Mouse (Mus musculus): Measurements from ENCODE around the gene Fpgs. TPM values are rescaled to one million over a fixed set of nuclear protein-coding genes. Genes with fewer than 3 reads are reported as not detected.

Gene Fpgs
- 20.7 TPM for polyA plus RNA-seq (2012; fragmentation: generic; extraction: Trizol)

- Histone ChIP-seq H3K27me3 (ENCODE audit: control insufficient read depth, insufficient read depth, insufficient read length) (no peaks in the 10 kb centered on the region), H3K36me3 (ENCODE audit: control insufficient read depth, insufficient read depth) (peaks cover 35% of the 10 kb centered on the region), H3K4me2 (ENCODE audit: low read depth) (no peak within 1 kb of the TSS), H3K79me2 (ENCODE audit: control insufficient read depth, insufficient read depth) (peaks cover 15% of the 10 kb centered on the region), H3ac (ENCODE audit: control insufficient read depth, insufficient read length) (no peak within 1 kb of the TSS), H3K4me3 (no peak within 1 kb of the TSS)
- no peak for TF ChIP-seq E2F4 (IDR thresholded peaks at IDR 0.05; ENCODE audit: insufficient read depth)
- no peak for TF ChIP-seq MYOD1 (IDR thresholded peaks at IDR 0.05; ENCODE audit: control insufficient read depth in 1 of 3, insufficient read length in 2 of 3, low read depth in 2 of 3)
- TF ChIP-seq USF1 (IDR thresholded peaks at IDR 0.05; ENCODE audit: low read depth), result no peak
- TF ChIP-seq MAX (IDR thresholded peaks at IDR 0.05; ENCODE audit: low read depth), result no peak
- no peak for TF ChIP-seq REST (IDR thresholded peaks at IDR 0.05; ENCODE audit: insufficient read depth, insufficient read length)
- TF ChIP-seq SRF (IDR thresholded peaks at IDR 0.05; ENCODE audit: control insufficient read depth, insufficient read length, low read depth), result no peak
- TF ChIP-seq CEBPB (IDR thresholded peaks at IDR 0.05; ENCODE audit: insufficient read depth, poor library complexity, severe bottlenecking), result no peak
- TF ChIP-seq POLR2AphosphoS2 (IDR thresholded peaks at IDR 0.05; ENCODE audit: insufficient read length, low read depth), result no peak
- no peak for TF ChIP-seq TCF3 (IDR thresholded peaks at IDR 0.05; ENCODE audit: insufficient read length, low read depth)
- TF ChIP-seq MYOG (IDR thresholded peaks at IDR 0.05; ENCODE audit: control insufficient read depth in 1 of 3, insufficient read depth in 1 of 3, insufficient read length in 2 of 3, low read depth in 2 of 3), result no peak
- TF ChIP-seq TCF12 (IDR thresholded peaks at IDR 0.05; ENCODE audit: insufficient read depth, poor library complexity, severe bottlenecking), result no peak
- TF ChIP-seq POLR2A (IDR thresholded peaks at IDR 0.05; ENCODE audit: insufficient read length, low read depth), result no peak
These were observed at the start of gene Fpgs for GRCm38 (mm10) chr2:32704021-32704421. Gene Fpgs (minus strand): TSS chr2:32704145.

DNA sequence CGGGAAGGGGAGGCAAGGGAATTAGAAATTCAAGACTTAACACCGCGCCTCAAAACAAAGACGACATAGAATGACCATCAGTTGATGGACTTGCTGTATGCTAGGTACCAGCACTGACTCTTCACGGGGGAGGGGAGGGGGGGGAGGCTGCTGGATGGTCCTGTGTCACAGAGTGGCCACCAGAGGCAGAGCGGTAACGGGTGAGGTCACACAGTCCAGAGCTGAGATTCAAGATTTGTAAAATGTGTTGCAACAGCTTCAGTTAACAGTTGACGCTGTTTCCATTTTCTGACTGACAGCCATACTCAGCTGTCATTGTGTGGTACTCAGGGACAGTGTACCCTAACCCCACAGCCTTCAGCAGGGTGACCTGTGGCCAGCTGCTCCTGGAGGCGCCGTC is 48.2 kb upstream of the Fpgs start:
- no peak overlapping the region for H3ac ChIP-seq (ENCODE audit: control insufficient read depth, insufficient read length)
- no peaks in the 10 kb centered on the region for H3K27me3 ChIP-seq (ENCODE audit: control insufficient read depth, insufficient read depth, insufficient read length)
- no peak overlapping the region for H3K4me3 ChIP-seq
- H3K79me2 ChIP-seq (ENCODE audit: control insufficient read depth, insufficient read depth), result no peaks in the 10 kb centered on the region
- no peak for TF ChIP-seq MAX (IDR thresholded peaks at IDR 0.05; ENCODE audit: low read depth)
- no peak for TF ChIP-seq MYOD1 (IDR thresholded peaks at IDR 0.05; ENCODE audit: control insufficient read depth in 1 of 3, insufficient read length in 2 of 3, low read depth in 2 of 3)
- TF ChIP-seq REST (IDR thresholded peaks at IDR 0.05; ENCODE audit: insufficient read depth, insufficient read length), result no peak
- TF ChIP-seq SRF (IDR thresholded peaks at IDR 0.05; ENCODE audit: control insufficient read depth, insufficient read length, low read depth), result no peak
- TF ChIP-seq TCF12 (IDR thresholded peaks at IDR 0.05; ENCODE audit: insufficient read depth, poor library complexity, severe bottlenecking), result no peak
- TF ChIP-seq MYOG (IDR thresholded peaks at IDR 0.05; ENCODE audit: control insufficient read depth in 1 of 3, insufficient read depth in 1 of 3, insufficient read length in 2 of 3, low read depth in 2 of 3), result no peak
- TF ChIP-seq CEBPB (IDR thresholded peaks at IDR 0.05; ENCODE audit: insufficient read depth, poor library complexity, severe bottlenecking), result no peak
- TF ChIP-seq USF1 (IDR thresholded peaks at IDR 0.05; ENCODE audit: low read depth), result no peak
- TF ChIP-seq E2F4 (IDR thresholded peaks at IDR 0.05; ENCODE audit: insufficient read depth), result no peak
- no peak for TF ChIP-seq POLR2A (IDR thresholded peaks at IDR 0.05; ENCODE audit: insufficient read length, low read depth)
- TF ChIP-seq TCF3 (IDR thresholded peaks at IDR 0.05; ENCODE audit: insufficient read length, low read depth), result no peak
- TF ChIP-seq POLR2AphosphoS2 (IDR thresholded peaks at IDR 0.05; ENCODE audit: insufficient read length, low read depth), result no peak
- no peak overlapping the region for H3K4me2 ChIP-seq (ENCODE audit: low read depth)
- H3K36me3 ChIP-seq (ENCODE audit: control insufficient read depth, insufficient read depth), result no peaks in the 10 kb centered on the region

- Histone ChIP-seq H3K4me2 (ENCODE audit: low read depth) (no peak overlapping the region), H3K36me3 (ENCODE audit: control insufficient read depth, insufficient read depth) (no peaks in the 10 kb centered on the region), H3K27me3 (ENCODE audit: control insufficient read depth, insufficient read depth, insufficient read length) (no peaks in the 10 kb centered on the region), H3K4me3 (no peak overlapping the region), H3ac (ENCODE audit: control insufficient read depth, insufficient read length) (no peak overlapping the region), H3K79me2 (ENCODE audit: control insufficient read depth, insufficient read depth) (no peaks in the 10 kb centered on the region)
- no peak for TF ChIP-seq MYOG (IDR thresholded peaks at IDR 0.05; ENCODE audit: control insufficient read depth in 1 of 3, insufficient read depth in 1 of 3, insufficient read length in 2 of 3, low read depth in 2 of 3)
These were observed 47.7 kb upstream of the Fpgs start for GRCm38 (mm10) chr2:32751665-32752033.

GRCm38 (mm10) chr2:32750887-32751664 is 47.1 kb upstream of the Fpgs start:
- TF ChIP-seq USF1 (IDR thresholded peaks at IDR 0.05; ENCODE audit: low read depth), result no peak
- no peak for TF ChIP-seq POLR2A (IDR thresholded peaks at IDR 0.05; ENCODE audit: insufficient read length, low read depth)
- TF ChIP-seq MAX (IDR thresholded peaks at IDR 0.05; ENCODE audit: low read depth), result no peak
- no peak for TF ChIP-seq MYOD1 (IDR thresholded peaks at IDR 0.05; ENCODE audit: control insufficient read depth in 1 of 3, insufficient read length in 2 of 3, low read depth in 2 of 3)
- TF ChIP-seq SRF (IDR thresholded peaks at IDR 0.05; ENCODE audit: control insufficient read depth, insufficient read length, low read depth), result no peak
- TF ChIP-seq E2F4 (IDR thresholded peaks at IDR 0.05; ENCODE audit: insufficient read depth), result no peak
- no peak for TF ChIP-seq REST (IDR thresholded peaks at IDR 0.05; ENCODE audit: insufficient read depth, insufficient read length)
- no peak for TF ChIP-seq TCF3 (IDR thresholded peaks at IDR 0.05; ENCODE audit: insufficient read length, low read depth)
- H3K36me3 ChIP-seq (ENCODE audit: control insufficient read depth, insufficient read depth), result no peaks in the 10 kb centered on the region
- H3K4me2 ChIP-seq (ENCODE audit: low read depth), result no peak overlapping the region
- peaks cover under 1% of the 10 kb centered on the region for H3K27me3 ChIP-seq (ENCODE audit: control insufficient read depth, insufficient read depth, insufficient read length)
- H3K4me3 ChIP-seq, result no peak overlapping the region
- no peaks in the 10 kb centered on the region for H3K79me2 ChIP-seq (ENCODE audit: control insufficient read depth, insufficient read depth)
- no peak overlapping the region for H3ac ChIP-seq (ENCODE audit: control insufficient read depth, insufficient read length)

GRCm38 (mm10) chr2:32750199-32750598 is 46.3 kb upstream of the Fpgs start:
- no peak overlapping the region for H3K4me2 ChIP-seq (ENCODE audit: low read depth)
- H3K79me2 ChIP-seq (ENCODE audit: control insufficient read depth, insufficient read depth), result no peaks in the 10 kb centered on the region
- H3K27me3 ChIP-seq (ENCODE audit: control insufficient read depth, insufficient read depth, insufficient read length), result peaks cover 7% of the 10 kb centered on the region
- TF ChIP-seq TCF12 (IDR thresholded peaks at IDR 0.05; ENCODE audit: insufficient read depth, poor library complexity, severe bottlenecking), result no peak
- no peak for TF ChIP-seq MYOG (IDR thresholded peaks at IDR 0.05; ENCODE audit: control insufficient read depth in 1 of 3, insufficient read depth in 1 of 3, insufficient read length in 2 of 3, low read depth in 2 of 3)
- TF ChIP-seq E2F4 (IDR thresholded peaks at IDR 0.05; ENCODE audit: insufficient read depth), result no peak
- no peak for TF ChIP-seq CEBPB (IDR thresholded peaks at IDR 0.05; ENCODE audit: insufficient read depth, poor library complexity, severe bottlenecking)
- TF ChIP-seq SRF (IDR thresholded peaks at IDR 0.05; ENCODE audit: control insufficient read depth, insufficient read length, low read depth), result no peak
- TF ChIP-seq POLR2A (IDR thresholded peaks at IDR 0.05; ENCODE audit: insufficient read length, low read depth), result no peak
- no peak for TF ChIP-seq MAX (IDR thresholded peaks at IDR 0.05; ENCODE audit: low read depth)
- no peak for TF ChIP-seq POLR2AphosphoS2 (IDR thresholded peaks at IDR 0.05; ENCODE audit: insufficient read length, low read depth)
- no peak for TF ChIP-seq USF1 (IDR thresholded peaks at IDR 0.05; ENCODE audit: low read depth)
- no peak for TF ChIP-seq TCF3 (IDR thresholded peaks at IDR 0.05; ENCODE audit: insufficient read length, low read depth)
- TF ChIP-seq MYOD1 (IDR thresholded peaks at IDR 0.05; ENCODE audit: control insufficient read depth in 1 of 3, insufficient read length in 2 of 3, low read depth in 2 of 3), result no peak
- no peak for TF ChIP-seq REST (IDR thresholded peaks at IDR 0.05; ENCODE audit: insufficient read depth, insufficient read length)
- no peaks in the 10 kb centered on the region for H3K36me3 ChIP-seq (ENCODE audit: control insufficient read depth, insufficient read depth)
- no peak overlapping the region for H3ac ChIP-seq (ENCODE audit: control insufficient read depth, insufficient read length)
- H3K4me3 ChIP-seq, result no peak overlapping the region
